Mouse (Mus musculus) megakaryocyte, embryonic 14.5 days (primary cell): ENCODE results near the gene Iqce. TPM values are rescaled to one million over a fixed set of nuclear protein-coding genes. Genes with fewer than 3 reads are reported as not detected.

Experiments used
- H3K27me3 ChIP-seq: replicated peaks from 2 replicates; pipeline ENCODE3; 2012; ENCODE audit warnings: inconsistent platforms
- H3K36me3 ChIP-seq: replicated peaks from 2 replicates; pipeline ENCODE3; 2012; ENCODE audit warnings: low read length, inconsistent platforms, mixed read lengths
- H3K4me1 ChIP-seq: 2 replicates; pipeline ENCODE4 v1.6.1; 2012; ENCODE audit warnings: inconsistent platforms
- H3K4me3 ChIP-seq: replicated peaks from 2 replicates; pipeline ENCODE3; 2012; ENCODE audit warnings: moderate library complexity, mild to moderate bottlenecking, inconsistent platforms
- H3K9me3 ChIP-seq: 2 replicates; pipeline ENCODE4 v1.6.1; 2012; ENCODE audit warnings: inconsistent platforms
- FLI1 ChIP-seq: IDR thresholded peaks from 2 replicates; pipeline ENCODE4 v1.6.1; 2012; ENCODE audit warnings: low read length, inconsistent platforms, mixed read lengths
- GATA1 ChIP-seq: IDR thresholded peaks from 3 replicates; pipeline ENCODE4 v1.6.1; 2012; ENCODE audit warnings: mixed read lengths, low read length, inconsistent platforms, borderline replicate concordance
- polyA plus RNA-seq: library from polyadenylated mRNA; stranded (reverse); fragments of >175 nt; gene quantifications from 2 replicates; pipeline ENCODE4 v1.2.3, GENCODE M21; 2012; ENCODE audit warnings: low replicate concordance; ENCODE audit not compliant: insufficient read depth

Gene Iqce
- polyA plus RNA-seq, 1 experiment, result 4.7 TPM

DNA sequence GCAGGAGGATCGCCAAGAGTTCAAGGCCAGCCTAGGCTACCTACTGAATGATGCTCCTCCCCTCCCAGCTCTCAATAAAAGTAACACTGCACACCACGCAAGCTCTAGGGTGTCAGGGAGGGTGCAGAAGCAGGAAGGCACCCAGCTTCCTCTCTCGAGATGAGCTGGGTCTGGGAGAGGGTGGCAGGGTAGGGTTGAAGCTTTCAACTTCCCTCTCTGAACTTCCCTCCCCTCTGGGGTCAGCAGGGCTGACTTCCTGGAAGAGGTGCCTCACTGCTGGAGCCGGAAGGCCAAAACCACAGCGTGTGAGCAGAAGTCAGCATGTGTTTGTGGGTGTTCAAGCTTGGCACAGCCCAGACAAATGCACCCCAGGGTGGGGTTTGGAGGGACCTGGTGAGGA lies 84.5 kb downstream of the Iqce start:
- Histone ChIP-seq H3K4me1 (peaks cover 83% of the 10 kb centered on the region), H3K9me3 (no peaks in the 10 kb centered on the region)

GRCm38 (mm10) chr5:140616691-140617090 lies 85.5 kb downstream of the Iqce start:
- TF ChIP-seq GATA1, result no peak
- TF ChIP-seq FLI1, result no peak
- peaks cover 60% of the 10 kb centered on the region for H3K36me3 ChIP-seq
- H3K27me3 ChIP-seq, result no peaks in the 10 kb centered on the region
- peaks cover 78% of the 10 kb centered on the region for H3K4me1 ChIP-seq
- peak overlapping the region; percentile 57 for H3K4me3 ChIP-seq
- H3K9me3 ChIP-seq, result no peaks in the 10 kb centered on the region

More for the DNA sequence above, 84.5 kb downstream of the Iqce start:
- no peak for TF ChIP-seq FLI1
- no peak for TF ChIP-seq GATA1
- Histone ChIP-seq H3K4me3 (peak overlapping the region; percentile 62), H3K27me3 (no peaks in the 10 kb centered on the region), H3K36me3 (peaks cover 60% of the 10 kb centered on the region)

- peak overlapping the region; percentile 51 for H3K4me3 ChIP-seq
- no peak for TF ChIP-seq GATA1
- peaks cover 78% of the 10 kb centered on the region for H3K4me1 ChIP-seq
- H3K9me3 ChIP-seq, result no peaks in the 10 kb centered on the region
- H3K27me3 ChIP-seq, result no peaks in the 10 kb centered on the region
- peaks cover 60% of the 10 kb centered on the region for H3K36me3 ChIP-seq
Observed at GRCm38 (mm10) chr5:140616110-140616503, 86.1 kb downstream of the Iqce start.

DNA sequence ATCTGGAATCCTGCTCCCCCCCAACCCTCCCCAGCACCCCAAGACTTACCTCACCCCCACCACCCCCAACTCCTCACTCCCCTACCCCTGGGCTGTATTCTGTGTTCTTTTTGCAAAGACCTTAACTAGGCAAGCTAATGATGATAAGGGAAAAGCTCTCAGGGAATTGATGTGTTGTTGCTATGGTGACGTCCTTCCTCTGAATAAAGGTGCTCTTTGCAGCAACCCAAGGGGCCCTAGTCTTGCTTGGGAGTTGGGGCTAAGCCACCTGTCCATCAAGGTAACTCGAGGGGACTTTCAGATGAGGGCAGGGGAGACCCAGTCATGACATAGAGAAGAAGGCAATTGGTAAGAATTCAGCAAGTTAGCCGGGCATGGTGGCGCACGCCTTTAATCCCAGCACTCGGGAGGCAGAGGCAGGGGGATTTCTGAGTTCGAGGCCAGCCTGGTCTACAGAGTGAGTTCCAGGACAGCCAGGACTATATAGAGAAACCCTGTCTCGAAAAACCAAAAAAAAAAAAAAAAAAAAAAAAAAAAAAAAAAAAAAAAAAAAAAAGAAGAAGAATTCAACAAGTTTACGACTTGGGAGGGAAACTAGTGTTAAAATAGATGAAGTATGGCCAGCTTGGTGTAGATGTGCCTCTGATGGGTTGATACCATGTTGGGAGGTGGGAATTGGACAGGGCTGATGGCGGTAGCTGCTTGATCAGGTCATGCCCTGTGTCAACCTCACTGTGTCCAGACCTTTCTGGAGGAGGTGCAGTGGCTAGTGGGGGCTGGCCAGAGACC lies 86.7 kb downstream of the Iqce start:
- Histone ChIP-seq H3K4me3 (no peak overlapping the region), H3K36me3 (peaks cover 61% of the 10 kb centered on the region), H3K9me3 (no peaks in the 10 kb centered on the region), H3K27me3 (peaks cover under 1% of the 10 kb centered on the region), H3K4me1 (peaks cover 80% of the 10 kb centered on the region)
- TF ChIP-seq FLI1, result no peak
- TF ChIP-seq GATA1, result no peak

DNA sequence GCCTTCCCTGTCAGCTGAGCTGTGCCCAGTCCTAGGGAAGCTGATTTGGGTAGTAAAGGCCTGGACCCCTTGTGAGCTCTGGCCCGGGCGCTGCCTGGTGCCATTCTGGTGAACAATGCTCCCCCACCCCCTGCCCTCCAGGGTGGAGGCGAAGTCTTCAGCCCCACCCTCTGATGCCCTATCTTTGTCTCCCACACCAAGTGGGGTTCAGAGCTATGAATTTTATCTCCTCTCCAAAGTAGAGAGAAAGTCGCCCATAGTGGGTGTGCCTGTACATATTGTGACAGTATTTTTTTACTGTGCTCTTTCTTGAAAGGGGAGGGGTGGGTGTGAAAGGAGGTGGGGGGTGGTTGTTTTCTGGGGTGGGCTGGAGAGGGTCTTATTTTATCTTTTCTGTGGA lies 87.3 kb downstream of the Iqce start:
- H3K9me3 ChIP-seq, result no peaks in the 10 kb centered on the region
- peaks cover 61% of the 10 kb centered on the region for H3K36me3 ChIP-seq
- no peak overlapping the region for H3K4me3 ChIP-seq
- H3K4me1 ChIP-seq, result peaks cover 80% of the 10 kb centered on the region
- TF ChIP-seq GATA1 (no peak), FLI1 (no peak)
- peaks cover 3% of the 10 kb centered on the region for H3K27me3 ChIP-seq

GRCm38 (mm10) chr5:140614141-140614540 lies 88.0 kb downstream of the Iqce start:
- peaks cover 61% of the 10 kb centered on the region for H3K36me3 ChIP-seq
- no peaks in the 10 kb centered on the region for H3K9me3 ChIP-seq
- TF ChIP-seq GATA1 (no peak), FLI1 (no peak)
- peaks cover 81% of the 10 kb centered on the region for H3K4me1 ChIP-seq
- no peak overlapping the region for H3K4me3 ChIP-seq
- H3K27me3 ChIP-seq, result peaks cover 3% of the 10 kb centered on the region

DNA sequence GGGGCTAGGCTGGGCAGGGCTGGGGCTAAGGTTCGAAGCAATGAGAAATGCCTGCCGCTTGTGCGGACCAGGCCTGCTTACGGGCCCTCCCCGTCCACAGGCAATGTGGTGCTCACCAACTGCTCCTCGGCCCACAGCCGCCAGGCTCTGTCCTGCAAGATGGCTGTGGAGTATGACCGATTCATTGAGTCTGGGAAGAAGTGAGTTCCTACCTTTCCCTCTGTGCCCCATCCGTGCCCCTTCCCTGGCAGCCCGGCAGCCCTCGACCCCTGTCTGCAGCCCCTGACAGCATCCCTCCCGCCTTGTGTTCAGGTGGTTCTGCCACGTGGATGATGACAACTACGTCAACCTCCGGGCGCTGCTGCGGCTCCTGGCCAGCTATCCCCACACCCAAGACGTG lies 90.0 kb downstream of the Iqce start:
- Histone ChIP-seq H3K9me3 (no peaks in the 10 kb centered on the region), H3K4me1 (peaks cover 81% of the 10 kb centered on the region), H3K27me3 (peaks cover 6% of the 10 kb centered on the region), H3K36me3 (peaks cover 57% of the 10 kb centered on the region), H3K4me3 (no peak overlapping the region)
- TF ChIP-seq FLI1 (no peak), GATA1 (no peak)

Other genes with a start within 250 kb of the Iqce start
- gene Chst12, start 196.8 kb downstream of the Iqce start, polyA plus RNA-seq, result 145 and 281 TPM in 2 replicates
- gene Grifin, start 137.3 kb downstream of the Iqce start, polyA plus RNA-seq, result 0.77 TPM in 1 of 2 replicates, not detected in the other
- gene Lfng, start 95.1 kb downstream of the Iqce start, polyA plus RNA-seq, result 7.3 and 31.9 TPM in 2 replicates
- gene Ttyh3, start 53.3 kb downstream of the Iqce start, polyA plus RNA-seq, result 302 and 455 TPM in 2 replicates
- 15.6 and 22.4 TPM in 2 replicates for gene Brat1, start 2.6 kb upstream of the Iqce start, polyA plus RNA-seq
- gene Amz1, start 21.7 kb upstream of the Iqce start, polyA plus RNA-seq, result 4.5 TPM in 1 of 2 replicates, not detected in the other
- 53.6 and 62.1 TPM in 2 replicates for gene Gna12, start 128.1 kb upstream of the Iqce start, polyA plus RNA-seq